Mouse (Mus musculus) MEL (cell line): Measurements from ENCODE around the gene Tango2. TPM values are rescaled to one million over a fixed set of nuclear protein-coding genes. Genes with fewer than 3 reads are reported as not detected.

Source experiments
- DNase-seq: peaks from one replicate; pipeline ENCODE4 v3.0.0; 2011; ENCODE audit warnings: low read depth, low spot score
- H3K27ac ChIP-seq: 2 replicates; pipeline ENCODE4 v1.5.1; 2012; ENCODE audit warnings: low read depth, mild to moderate bottlenecking, control low read depth, low read length, moderate library complexity; ENCODE audit not compliant: control insufficient read depth
- H3K27me3 ChIP-seq, 2 experiments: fragments of 150-350 bp in 1 of 2; sonication (generic) in 1 of 2; 2 replicates each; pipeline ENCODE4 v1.6.1; 2012; ENCODE audit warnings: low read length in 2 of 2, mild to moderate bottlenecking in 2 of 2, improper control_type of control experiment in 1 of 2, moderate library complexity in 1 of 2; ENCODE audit not compliant: insufficient read depth in 2 of 2, control insufficient read depth in 1 of 2
- H3K36me3 ChIP-seq, 2 experiments: 2 replicates each; pipeline ENCODE4 v1.6.1; 2012 to 2014; ENCODE audit warnings: low read length in 2 of 2, improper control_type of control experiment in 1 of 2, inconsistent platforms in 1 of 2, mild to moderate bottlenecking in 1 of 2; ENCODE audit not compliant: insufficient read depth in 2 of 2, control insufficient read depth in 1 of 2
- H3K4me1 ChIP-seq, 2 experiments: fragments of 150-350 bp in 1 of 2; sonication (generic) in 1 of 2; 2 replicates each; pipeline ENCODE4 v1.6.1; 2012; ENCODE audit warnings: low read length in 2 of 2, improper control_type of control experiment in 1 of 2, mild to moderate bottlenecking in 1 of 2; ENCODE audit not compliant: insufficient read depth in 2 of 2, control insufficient read depth in 1 of 2
- H3K4me3 ChIP-seq, 2 experiments: fragments of 150-350 bp in 1 of 2; sonication (generic) in 1 of 2; 2 replicates each; pipeline ENCODE4 v1.5.1; 2012; ENCODE audit warnings: low read depth in 2 of 2, low read length in 2 of 2, mild to moderate bottlenecking in 2 of 2, moderate library complexity in 2 of 2, control low read depth in 1 of 2, improper control_type of control experiment in 1 of 2; ENCODE audit not compliant: control insufficient read depth in 1 of 2, insufficient read depth in 1 of 2
- H3K79me2 ChIP-seq: 2 replicates; pipeline ENCODE4 v1.6.1; 2012; ENCODE audit warnings: mild to moderate bottlenecking, low read length, moderate library complexity; ENCODE audit not compliant: control insufficient read depth, poor library complexity, insufficient read depth
- H3K9ac ChIP-seq: 2 replicates; pipeline ENCODE4 v1.6.1; 2012; ENCODE audit warnings: low read depth, mild to moderate bottlenecking, control low read depth, low read length, moderate library complexity; ENCODE audit not compliant: control insufficient read depth, poor library complexity, severe bottlenecking
- H3K9me3 ChIP-seq: fragments of 150-350 bp; sonication (generic); replicated peaks from 2 replicates; pipeline ENCODE4 v1.6.1; 2012; ENCODE audit warnings: mild to moderate bottlenecking, low read length, improper control_type of control experiment, moderate library complexity; ENCODE audit not compliant: insufficient read depth
- CHD2 ChIP-seq: IDR thresholded peaks from 2 replicates; pipeline ENCODE4 v1.6.1; 2011; ENCODE audit warnings: low read length, improper control_type of control experiment
- CTCF ChIP-seq, 3 experiments: IDR thresholded peaks in 2 of 3; conservative IDR thresholded peaks in 1 of 3; 2 replicates each; pipeline ENCODE4 v1.5.1; 2011 to 2012; ENCODE audit warnings: low read length in 3 of 3, low read depth in 2 of 3, mild to moderate bottlenecking in 2 of 3, improper control_type of control experiment in 1 of 3, inconsistent platforms in 1 of 3, mixed read lengths in 1 of 3, moderate library complexity in 1 of 3; ENCODE audit not compliant: control insufficient read depth in 1 of 3, insufficient read depth in 1 of 3, poor library complexity in 1 of 3, severe bottlenecking in 1 of 3
- ELF1 ChIP-seq: IDR thresholded peaks from 2 replicates; pipeline ENCODE4 v1.6.1; 2014; ENCODE audit warnings: low read depth, mild to moderate bottlenecking, inconsistent platforms, low read length, improper control_type of control experiment, moderate library complexity
- GABPA ChIP-seq: IDR thresholded peaks from 2 replicates; pipeline ENCODE4 v1.6.1; 2012; ENCODE audit warnings: low read depth, mild to moderate bottlenecking, inconsistent platforms, low read length, improper control_type of control experiment, moderate library complexity
- HCFC1 ChIP-seq: IDR thresholded peaks from 2 replicates; pipeline ENCODE4 v1.6.1; 2012; ENCODE audit warnings: low read depth, mild to moderate bottlenecking, inconsistent platforms, low read length, improper control_type of control experiment, moderate library complexity
- MAFK ChIP-seq: IDR thresholded peaks from 2 replicates; pipeline ENCODE4 v1.6.1; 2011; ENCODE audit warnings: low read depth, mild to moderate bottlenecking, low read length, improper control_type of control experiment, borderline replicate concordance
- MYB ChIP-seq: IDR thresholded peaks from 2 replicates; pipeline ENCODE4 v1.6.1; 2011; ENCODE audit warnings: mild to moderate bottlenecking, low read depth, low read length, improper control_type of control experiment
- NELFE ChIP-seq: IDR thresholded peaks from 2 replicates; pipeline ENCODE4 v1.6.1; 2011; ENCODE audit warnings: low read depth, low read length, improper control_type of control experiment
- NRF1 ChIP-seq: IDR thresholded peaks from 2 replicates; pipeline ENCODE4 v1.6.1; 2014; ENCODE audit warnings: low read depth, mild to moderate bottlenecking, inconsistent platforms, low read length, improper control_type of control experiment, moderate library complexity; ENCODE audit not compliant: poor library complexity, insufficient read depth, severe bottlenecking
- RAD21 ChIP-seq: IDR thresholded peaks from 2 replicates; pipeline ENCODE4 v1.6.1; 2011; ENCODE audit warnings: mild to moderate bottlenecking, low read depth, low read length, improper control_type of control experiment
- SMC3 ChIP-seq: IDR thresholded peaks from 2 replicates; pipeline ENCODE4 v1.6.1; 2011; ENCODE audit warnings: low read depth, low read length, improper control_type of control experiment
- TAL1 ChIP-seq: IDR thresholded peaks from 2 replicates; pipeline ENCODE4 v1.6.1; 2012; ENCODE audit warnings: mild to moderate bottlenecking, inconsistent platforms, low read length, moderate library complexity, mixed read lengths
- USF1 ChIP-seq: IDR thresholded peaks from 2 replicates; pipeline ENCODE4 v1.6.1; 2014; ENCODE audit warnings: low read depth, mild to moderate bottlenecking, inconsistent platforms, low read length, improper control_type of control experiment, moderate library complexity
- USF2 ChIP-seq, 2 experiments: IDR thresholded peaks; 2 replicates each; pipeline ENCODE4 v1.6.1; 2011 to 2012; ENCODE audit warnings: improper control_type of control experiment in 2 of 2, low read length in 2 of 2, borderline replicate concordance in 1 of 2, inconsistent platforms in 1 of 2, low read depth in 1 of 2, mild to moderate bottlenecking in 1 of 2; ENCODE audit not compliant: insufficient read depth in 1 of 2
- ZKSCAN1 ChIP-seq: IDR thresholded peaks from 2 replicates; pipeline ENCODE4 v1.6.1; 2012; ENCODE audit warnings: low read depth, mild to moderate bottlenecking, inconsistent platforms, low read length, improper control_type of control experiment, moderate library complexity
- ZMIZ1 ChIP-seq: IDR thresholded peaks from 2 replicates; pipeline ENCODE4 v1.6.1; 2012; ENCODE audit warnings: low read depth, mild to moderate bottlenecking, inconsistent platforms, low read length, improper control_type of control experiment, moderate library complexity
- polyA plus RNA-seq, 2 experiments: library from polyadenylated mRNA; stranded (reverse) in 1 of 2; unstranded in 1 of 2; fragments of >175 nt in 1 of 2; fragments of >200 nt in 1 of 2; gene quantifications; 2 replicates each; pipeline versions ENCODE4 v1.2.1 to v1.2.4; 2012; ENCODE audit warnings: low replicate concordance in 2 of 2, low read depth in 1 of 2; ENCODE audit not compliant: insufficient read length in 2 of 2, insufficient read depth in 1 of 2, missing spikeins in 1 of 2
- total RNA-seq: library from RNA; depleted of rRNA; stranded (reverse); fragments of 300-350 nt; gene quantifications from 2 replicates; pipeline ENCODE4 v1.2.3, GENCODE M21; 2012

Tango2 gene
- total and polyA plus RNA-seq, 3 experiments = 55.9 to 98.3 TPM; not detected in 1

DNA sequence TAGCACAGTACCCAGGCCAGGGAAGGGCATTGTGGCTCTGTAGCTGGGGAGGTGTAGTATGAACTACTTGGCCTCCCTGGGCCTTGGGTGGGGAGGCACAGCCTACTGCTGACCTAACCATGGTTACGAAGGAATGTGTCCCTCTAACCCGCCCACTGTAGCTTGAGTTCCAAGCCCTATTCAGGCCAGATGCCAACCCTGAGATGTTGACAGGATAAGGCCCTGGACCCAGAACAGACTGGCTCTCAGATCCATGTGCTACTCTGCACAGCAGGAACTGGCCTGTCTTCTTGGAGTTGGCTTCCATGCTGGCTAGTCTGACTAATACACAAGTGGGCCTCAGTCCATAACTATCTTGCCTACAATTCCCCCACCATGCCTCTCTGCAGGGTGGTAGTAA is 48.3 kb upstream of the Tango2 start:
- Histone ChIP-seq H3K36me3 (no peaks in the 10 kb centered on the region), H3K4me1 (peaks cover 3 to 9% of the 10 kb centered on the region in 2 experiments; a peak in 2 of 4 replicates), H3K4me3 (no peak overlapping the region), H3K9me3 (no peaks in the 10 kb centered on the region), H3K79me2 (no peaks in the 10 kb centered on the region; the same call in 1 of the 2 replicates), H3K27me3 (no peaks in the 10 kb centered on the region), H3K27ac (no peak overlapping the region), H3K9ac (no peak overlapping the region)
- DNase-seq = no peak
- TF ChIP-seq ZMIZ1 (no peak), HCFC1 (no peak), ZKSCAN1 (no peak), MYB (no peak), ELF1 (no peak), SMC3 (no peak), CHD2 (no peak), USF1 (no peak), RAD21 (no peak)

DNA sequence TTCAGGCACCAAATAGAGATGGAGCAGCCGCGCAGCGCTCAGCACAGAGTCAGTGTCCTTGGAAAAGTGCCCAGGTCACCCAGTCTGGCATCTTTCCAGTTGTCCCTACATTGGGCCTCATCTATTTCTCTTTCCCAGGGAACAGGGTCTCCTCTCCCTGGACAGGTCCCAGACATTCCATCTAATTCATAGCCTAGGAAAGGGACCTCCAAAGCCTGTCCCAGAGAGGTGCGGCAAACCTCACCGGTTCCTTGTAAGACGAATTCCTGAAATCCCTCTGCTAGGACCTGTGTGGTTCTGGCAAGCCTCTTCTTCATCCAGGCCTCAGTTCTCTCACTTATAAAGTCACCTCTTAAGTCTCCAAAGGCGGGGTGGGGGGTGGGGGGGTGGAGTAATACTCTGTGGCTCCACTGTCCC is 47.7 kb upstream of the Tango2 start:
- TF ChIP-seq MAFK (no peak), NRF1 (no peak), CTCF (IDR thresholded peaks at IDR 0.05 in 2 of 3, conservative IDR thresholded peaks at IDR 0.05 in 1 of 3; ENCODE audit: control insufficient read depth in 1 of 3, insufficient read depth in 1 of 3, low read depth in 2 of 3, low read length in 3 of 3, poor library complexity in 1 of 3, severe bottlenecking in 1 of 3) (no peak), USF2 (IDR thresholded peaks at IDR 0.05; ENCODE audit: borderline replicate concordance in 1 of 2, insufficient read depth in 1 of 2, low read depth in 1 of 2, low read length in 2 of 2) (no peak), RAD21 (no peak), TAL1 (no peak), NELFE (no peak), USF1 (no peak), MYB (no peak), GABPA (no peak)
- no peaks in the 10 kb centered on the region for H3K9me3 ChIP-seq
- H3K79me2 ChIP-seq = no peaks in the 10 kb centered on the region; the same call in 1 of the 2 replicates
- H3K36me3 ChIP-seq = no peaks in the 10 kb centered on the region
- H3K9ac ChIP-seq = no peak overlapping the region
- no peak overlapping the region for H3K4me3 ChIP-seq
- H3K4me1 ChIP-seq = peaks cover 3 to 9% of the 10 kb centered on the region in 2 experiments; a peak in 2 of 4 replicates
- no peaks in the 10 kb centered on the region for H3K27me3 ChIP-seq
- DNase-seq = no peak
- no peak overlapping the region for H3K27ac ChIP-seq
